Mouse (Mus musculus): ENCODE measurements around the gene Gpd1. TPM values are rescaled to one million over a fixed set of nuclear protein-coding genes. Genes with fewer than 3 reads are reported as not detected.

Gpd1 gene
- polyA plus RNA-seq, 1 experiment, result 108 TPM

DNA sequence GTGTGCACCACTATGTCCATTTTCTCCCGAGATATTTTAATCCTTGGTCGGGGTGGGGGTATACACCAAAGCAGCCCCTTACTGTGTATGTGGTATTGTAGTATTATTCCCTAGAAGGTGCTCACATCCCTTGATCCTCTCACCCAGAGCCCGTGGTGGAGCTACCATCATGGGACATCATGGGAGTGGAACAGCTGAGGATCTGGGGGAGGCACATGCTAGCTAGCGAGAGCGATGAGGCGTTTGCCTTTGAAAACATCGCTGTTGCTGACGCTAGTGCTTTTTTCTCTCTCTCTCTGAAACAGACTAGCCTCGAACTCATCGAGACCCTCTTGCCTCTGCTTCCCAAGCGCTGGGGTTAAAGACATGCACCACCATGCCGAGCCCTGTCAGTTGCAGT is 501 bp upstream of the Gpd1 start:
- TF ChIP-seq CTCF (IDR thresholded peaks at IDR 0.05; ENCODE audit: borderline replicate concordance, control insufficient read depth, extremely low read depth, insufficient read depth, low read length, poor library complexity), result no peak
- no peak for TF ChIP-seq POLR2A (IDR thresholded peaks at IDR 0.05; ENCODE audit: control insufficient read depth, extremely low read depth, insufficient read depth, low read length, poor library complexity)

DNA sequence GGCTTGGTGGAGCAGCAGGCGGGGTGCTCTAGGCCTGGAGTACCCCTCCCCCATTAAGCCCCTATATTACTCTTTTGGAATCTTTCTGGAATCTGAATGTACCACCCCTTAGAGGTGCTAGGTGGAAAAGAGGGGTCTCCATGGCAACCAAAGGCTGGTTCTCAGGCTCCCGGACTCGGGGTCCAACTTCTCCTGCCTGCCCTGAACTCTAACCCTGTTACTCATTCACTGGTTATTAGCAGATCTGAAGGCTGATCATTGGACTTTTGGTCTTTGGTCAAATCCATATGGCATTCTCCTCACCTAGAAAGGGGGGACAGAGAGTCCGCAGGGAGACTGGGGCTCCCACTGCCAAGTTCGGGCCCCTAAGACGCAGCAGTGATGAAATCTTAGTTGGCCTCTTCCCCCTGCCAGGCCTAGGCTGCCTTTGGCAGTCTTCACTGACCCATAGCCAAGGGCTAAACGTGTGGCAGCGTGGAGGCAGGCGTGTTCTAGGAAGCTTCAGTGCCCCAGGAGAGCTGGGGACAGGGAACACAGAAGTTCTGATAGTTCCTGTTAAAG is 1.2 kb downstream of the Gpd1 start:
- Histone ChIP-seq H3K36me3 (ENCODE audit: control insufficient read depth, insufficient read depth, low read length) (no peaks in the 10 kb centered on the region), H3K4me3 (ENCODE audit: control insufficient read depth, insufficient read depth, low read length) (no peak overlapping the region), H3K27ac (ENCODE audit: control insufficient read depth, insufficient read depth, low read length) (no peak overlapping the region), H3K27me3 (ENCODE audit: control insufficient read depth, insufficient read depth, low read length) (no peaks in the 10 kb centered on the region), H3K4me1 (replicated peaks; ENCODE audit: control insufficient read depth, insufficient read depth, low read length) (peaks cover 6% of the 10 kb centered on the region)
- no peak for TF ChIP-seq CTCF (IDR thresholded peaks at IDR 0.05; ENCODE audit: borderline replicate concordance, control insufficient read depth, extremely low read depth, insufficient read depth, low read length, poor library complexity)
- 96% methylated on average over 9 of the region's 9 CpGs for WGBS
- no peak for DNase-seq

More for the DNA sequence above, 501 bp upstream of the Gpd1 start:
- Histone ChIP-seq H3K36me3 (ENCODE audit: control insufficient read depth, insufficient read depth, low read length) (peaks cover 10% of the 10 kb centered on the region), H3K27ac (ENCODE audit: control insufficient read depth, insufficient read depth, low read length) (no peak overlapping the region), H3K27me3 (ENCODE audit: control insufficient read depth, insufficient read depth, low read length) (no peaks in the 10 kb centered on the region), H3K4me1 (replicated peaks; ENCODE audit: control insufficient read depth, insufficient read depth, low read length) (peaks cover 6% of the 10 kb centered on the region), H3K4me3 (ENCODE audit: control insufficient read depth, insufficient read depth, low read length) (no peak overlapping the region)
- WGBS, result 88% methylated on average over 11 of the region's 12 CpGs
- DNase-seq, result no peak

DNA sequence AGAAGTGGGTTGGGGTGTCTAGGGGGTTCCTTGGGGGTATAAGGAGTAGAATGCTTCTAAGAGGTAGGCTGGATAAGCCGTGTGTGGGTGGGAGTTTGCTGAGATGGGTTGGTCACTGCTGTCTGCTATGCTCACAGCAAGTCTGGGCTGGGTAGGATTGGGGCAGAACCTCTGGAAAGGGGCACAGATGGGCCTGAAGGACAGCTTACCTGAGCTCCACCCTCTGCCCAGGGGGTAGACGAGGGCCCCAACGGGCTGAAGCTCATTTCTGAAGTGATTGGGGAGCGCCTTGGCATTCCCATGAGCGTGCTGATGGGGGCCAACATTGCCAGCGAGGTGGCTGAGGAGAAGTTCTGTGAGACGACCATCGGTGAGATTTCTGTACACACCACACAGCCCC is 2.5 kb downstream of the Gpd1 start:
- DNase-seq, result no peak
- TF ChIP-seq CTCF (IDR thresholded peaks at IDR 0.05; ENCODE audit: borderline replicate concordance, control insufficient read depth, extremely low read depth, insufficient read depth, low read length, poor library complexity), result no peak
- TF ChIP-seq POLR2A (IDR thresholded peaks at IDR 0.05; ENCODE audit: control insufficient read depth, extremely low read depth, insufficient read depth, low read length, poor library complexity), result no peak
- Histone ChIP-seq H3K4me3 (ENCODE audit: control insufficient read depth, insufficient read depth, low read length) (no peak overlapping the region), H3K4me1 (replicated peaks; ENCODE audit: control insufficient read depth, insufficient read depth, low read length) (peaks cover 16% of the 10 kb centered on the region), H3K36me3 (ENCODE audit: control insufficient read depth, insufficient read depth, low read length) (no peaks in the 10 kb centered on the region), H3K27ac (ENCODE audit: control insufficient read depth, insufficient read depth, low read length) (no peak overlapping the region), H3K27me3 (ENCODE audit: control insufficient read depth, insufficient read depth, low read length) (no peaks in the 10 kb centered on the region)
- WGBS, result 91% methylated on average over 8 of the region's 8 CpGs

DNA sequence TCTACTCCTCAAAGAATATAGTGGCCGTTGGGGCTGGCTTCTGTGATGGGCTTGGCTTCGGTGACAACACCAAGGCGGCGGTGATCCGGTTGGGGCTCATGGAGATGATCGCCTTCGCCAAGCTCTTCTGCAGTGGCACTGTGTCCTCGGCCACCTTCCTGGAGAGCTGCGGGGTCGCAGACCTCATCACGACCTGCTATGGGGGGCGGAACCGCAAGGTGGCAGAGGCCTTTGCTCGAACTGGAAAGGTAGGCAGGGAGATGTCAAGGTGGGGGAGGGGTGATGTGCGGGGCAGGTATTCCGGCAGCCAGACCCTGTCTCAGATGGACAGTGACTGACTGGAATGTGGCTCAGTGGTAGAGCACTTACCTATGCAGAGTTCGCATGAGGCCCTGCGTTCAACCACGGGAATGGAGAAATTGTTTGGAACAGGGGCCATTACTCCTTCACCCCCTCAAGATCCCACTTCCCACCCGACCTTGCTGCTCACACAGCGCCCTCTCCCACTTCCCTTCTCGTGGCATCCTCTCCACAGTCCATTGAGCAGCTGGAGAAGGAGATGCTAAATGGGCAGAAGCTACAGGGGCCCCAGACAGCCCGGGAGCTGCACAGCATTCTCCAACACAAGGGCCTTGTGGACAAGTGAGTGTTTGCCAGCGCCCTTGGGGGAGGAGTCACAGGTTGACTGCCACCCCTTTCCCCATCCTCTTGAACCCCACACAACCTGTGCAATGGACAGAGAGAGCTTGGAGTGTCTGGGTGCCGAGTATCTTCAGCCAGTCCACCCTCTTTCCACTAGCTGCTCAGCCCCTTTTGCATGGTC is 4.8 kb downstream of the Gpd1 start:
- Histone ChIP-seq H3K27ac (ENCODE audit: control insufficient read depth, insufficient read depth, low read length) (no peak overlapping the region), H3K36me3 (ENCODE audit: control insufficient read depth, insufficient read depth, low read length) (no peaks in the 10 kb centered on the region), H3K27me3 (ENCODE audit: control insufficient read depth, insufficient read depth, low read length) (no peaks in the 10 kb centered on the region), H3K4me3 (ENCODE audit: control insufficient read depth, insufficient read depth, low read length) (no peak overlapping the region), H3K4me1 (replicated peaks; ENCODE audit: control insufficient read depth, insufficient read depth, low read length) (peaks cover 16% of the 10 kb centered on the region)
- DNase-seq, result no peak
- WGBS, result 88% methylated on average over 25 of the region's 25 CpGs
- TF ChIP-seq POLR2A (IDR thresholded peaks at IDR 0.05; ENCODE audit: control insufficient read depth, extremely low read depth, insufficient read depth, low read length, poor library complexity), result no peak
- TF ChIP-seq CTCF (IDR thresholded peaks at IDR 0.05; ENCODE audit: borderline replicate concordance, control insufficient read depth, extremely low read depth, insufficient read depth, low read length, poor library complexity), result no peak

DNA sequence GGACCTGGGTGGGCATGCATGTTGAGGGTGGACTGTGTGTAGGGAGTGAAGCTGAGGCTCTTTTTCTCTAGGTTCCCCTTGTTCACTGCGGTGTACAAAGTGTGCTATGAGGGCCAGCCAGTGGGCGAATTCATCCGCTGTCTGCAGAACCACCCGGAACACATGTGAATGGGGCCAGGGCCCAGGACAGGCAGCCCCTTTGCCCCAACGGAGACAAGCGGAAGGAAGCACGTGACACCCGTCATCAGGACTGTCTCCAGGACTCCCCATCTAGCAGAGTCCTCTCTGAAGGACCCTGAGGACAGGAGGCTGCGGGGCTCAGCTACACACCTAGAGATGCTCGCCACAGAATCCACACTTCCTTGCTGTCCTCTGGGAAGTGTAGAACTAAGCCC is 5.8 kb downstream of the Gpd1 start:
- WGBS, result 69% methylated on average over 10 of the region's 10 CpGs
- H3K27ac ChIP-seq (ENCODE audit: control insufficient read depth, insufficient read depth, low read length), result no peak overlapping the region
- TF ChIP-seq CTCF (IDR thresholded peaks at IDR 0.05; ENCODE audit: borderline replicate concordance, control insufficient read depth, extremely low read depth, insufficient read depth, low read length, poor library complexity), result no peak
- TF ChIP-seq POLR2A (IDR thresholded peaks at IDR 0.05; ENCODE audit: control insufficient read depth, extremely low read depth, insufficient read depth, low read length, poor library complexity), result no peak
- H3K4me1 ChIP-seq (replicated peaks; ENCODE audit: control insufficient read depth, insufficient read depth, low read length), result peaks cover 10% of the 10 kb centered on the region
- H3K36me3 ChIP-seq (ENCODE audit: control insufficient read depth, insufficient read depth, low read length), result no peaks in the 10 kb centered on the region
- no peak for DNase-seq
- H3K27me3 ChIP-seq (ENCODE audit: control insufficient read depth, insufficient read depth, low read length), result no peaks in the 10 kb centered on the region
- H3K4me3 ChIP-seq (ENCODE audit: control insufficient read depth, insufficient read depth, low read length), result no peak overlapping the region

DNA sequence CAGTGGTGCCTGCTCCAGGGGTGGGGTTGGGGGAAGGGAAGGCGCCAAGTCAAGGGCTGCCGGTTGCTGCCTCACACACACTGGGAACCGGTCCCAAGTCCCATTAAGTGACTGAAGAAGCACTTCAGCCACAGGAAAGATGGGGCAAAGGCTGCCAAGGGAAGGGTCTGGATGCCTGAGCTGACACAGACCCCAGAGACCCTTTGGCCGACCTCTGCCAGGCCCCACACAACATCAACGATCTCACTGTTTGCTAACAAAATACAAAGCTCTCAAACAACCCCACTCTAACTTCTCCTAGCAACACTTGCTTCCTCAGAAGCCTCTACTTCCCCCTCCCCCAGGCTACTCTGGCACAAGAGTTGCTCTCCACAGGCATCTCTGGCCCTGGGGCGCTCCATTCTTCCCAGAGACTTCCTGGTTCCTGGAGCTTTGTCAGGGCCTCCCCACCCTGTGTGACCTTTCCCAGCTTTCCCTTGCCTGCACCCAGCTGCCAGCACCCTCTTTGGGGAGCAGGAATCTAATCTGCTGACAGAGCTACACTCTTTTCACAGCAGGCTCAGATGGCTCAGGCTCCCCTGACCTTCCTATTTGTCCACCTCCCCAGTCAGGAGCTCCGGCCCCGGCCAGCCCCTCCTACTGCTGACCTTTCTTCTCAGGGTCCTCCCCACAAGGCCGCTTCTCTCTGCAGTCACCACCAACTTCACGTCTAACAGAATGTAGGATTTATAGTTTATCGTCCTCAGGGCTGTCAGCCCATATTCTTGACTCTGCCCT is 6.4 kb downstream of the Gpd1 start:
- H3K27ac ChIP-seq (ENCODE audit: control insufficient read depth, insufficient read depth, low read length), result peak overlapping the region; percentile 9; the same call in 1 of the 2 replicates
- H3K36me3 ChIP-seq (ENCODE audit: control insufficient read depth, insufficient read depth, low read length), result no peaks in the 10 kb centered on the region
- TF ChIP-seq POLR2A (IDR thresholded peaks at IDR 0.05; ENCODE audit: control insufficient read depth, extremely low read depth, insufficient read depth, low read length, poor library complexity) (no peak), CTCF (IDR thresholded peaks at IDR 0.05; ENCODE audit: borderline replicate concordance, control insufficient read depth, extremely low read depth, insufficient read depth, low read length, poor library complexity) (no peak)
- DNase-seq, result no peak
- no peak overlapping the region for H3K4me3 ChIP-seq (ENCODE audit: control insufficient read depth, insufficient read depth, low read length)
- H3K4me1 ChIP-seq (replicated peaks; ENCODE audit: control insufficient read depth, insufficient read depth, low read length), result peaks cover 10% of the 10 kb centered on the region
- H3K27me3 ChIP-seq (ENCODE audit: control insufficient read depth, insufficient read depth, low read length), result no peaks in the 10 kb centered on the region
- 64% methylated on average over 11 of the region's 11 CpGs for WGBS

All from thymus, adult 2 months (tissue).